Mouse (Mus musculus) neural tube, embryonic 10.5 days (tissue): ENCODE measurements at regions not wholly inside any gene's neighbourhood (a gene's known extent, or its start where the extent isn't known, plus 50 kb on each side); places are given as distances from the start of the nearest gene placed in this dataset.

ENCODE experiments used
- DNase-seq: peaks from one replicate; pipeline ENCODE4 v3.0.0-alpha.2; 2017; ENCODE audit warnings: low spot score; ENCODE audit errors: extremely low spot score

GRCm38 (mm10) chr1:82157013-82157412 lies 75.9 kb upstream of the Gm9747 start:
- no peak for DNase-seq

- DNase-seq: no peak
Measured at GRCm38 (mm10) chr1:82158466-82158865, 74.4 kb upstream of the Gm9747 start.

GRCm38 (mm10) chr1:82159201-82159600 lies 73.7 kb upstream of the Gm9747 start:
- no peak for DNase-seq

GRCm38 (mm10) chr1:82162926-82163325 lies 70.0 kb upstream of the Gm9747 start:
- DNase-seq: no peak

- DNase-seq: no peak
Measured at GRCm38 (mm10) chr1:82168158-82168557, 64.8 kb upstream of the Gm9747 start.

GRCm38 (mm10) chr1:82168949-82169348 lies 64.0 kb upstream of the Gm9747 start:
- DNase-seq: no peak

- no peak for DNase-seq
Measured at GRCm38 (mm10) chr1:82180427-82180826, 52.5 kb upstream of the Gm9747 start.
